Mouse (Mus musculus): ENCODE results near the gene Osgin1.
A peak's percentile ranks its signal among the peaks of the same experiment; 100 is the strongest.

Osgin1 gene

GRCm38 (mm10) chr8:119433582-119434174 is at the start of gene Osgin1:
TSS of gene Osgin1 (plus strand) at chr8:119434124.
- no peak for DNase-seq

- no peak for DNase-seq
Observed at GRCm38 (mm10) chr8:119384478-119384877, 49.4 kb upstream of the Osgin1 start.

- no peak for DNase-seq
Observed at GRCm38 (mm10) chr8:119385854-119386253, 48.1 kb upstream of the Osgin1 start.

- DNase-seq = no peak
Observed at GRCm38 (mm10) chr8:119386988-119387387, 46.9 kb upstream of the Osgin1 start.

- no peak for DNase-seq
Observed at GRCm38 (mm10) chr8:119394097-119394496, 39.8 kb upstream of the Osgin1 start.

- DNase-seq = peak; percentile 84
Observed at GRCm38 (mm10) chr8:119394524-119395026, 39.3 kb upstream of the Osgin1 start, which contains the start of gene Mlycd. TSS of gene Mlycd (plus strand) at chr8:119394878.

GRCm38 (mm10) chr8:119395072-119395950 is 38.6 kb upstream of the Osgin1 start:
- no peak for DNase-seq

- DNase-seq = no peak
Observed at GRCm38 (mm10) chr8:119398558-119398957, 35.4 kb upstream of the Osgin1 start.

- no peak for DNase-seq
Observed at GRCm38 (mm10) chr8:119399255-119399654, 34.7 kb upstream of the Osgin1 start.

GRCm38 (mm10) chr8:119400122-119400671 is 33.7 kb upstream of the Osgin1 start:
- DNase-seq = no peak

- DNase-seq = no peak
Observed at GRCm38 (mm10) chr8:119400904-119401303, 33.0 kb upstream of the Osgin1 start.

- DNase-seq = no peak
Observed at GRCm38 (mm10) chr8:119403912-119404311, 30.0 kb upstream of the Osgin1 start.

GRCm38 (mm10) chr8:119404648-119405047 is 29.3 kb upstream of the Osgin1 start:
- DNase-seq = no peak

GRCm38 (mm10) chr8:119408311-119408710 is 25.6 kb upstream of the Osgin1 start:
- DNase-seq = no peak

GRCm38 (mm10) chr8:119412037-119412734 is 21.7 kb upstream of the Osgin1 start:
- DNase-seq = no peak

- peak; percentile 60 to 61 for DNase-seq
Observed at GRCm38 (mm10) chr8:119412735-119413498, 21.0 kb upstream of the Osgin1 start.

- no peak for DNase-seq
Observed at GRCm38 (mm10) chr8:119413605-119414004, 20.3 kb upstream of the Osgin1 start.

GRCm38 (mm10) chr8:119420318-119420717 is 13.6 kb upstream of the Osgin1 start:
- no peak for DNase-seq

- no peak for DNase-seq
Observed at GRCm38 (mm10) chr8:119421603-119422122, 12.3 kb upstream of the Osgin1 start.

GRCm38 (mm10) chr8:119422123-119422711 is 11.7 kb upstream of the Osgin1 start:
- DNase-seq = no peak

- peak; percentile 79 to 92 for DNase-seq
Observed at GRCm38 (mm10) chr8:119423631-119424141, 10.2 kb upstream of the Osgin1 start.
